Mouse (Mus musculus) intestine, embryonic 16.5 days (tissue): ENCODE data around the gene Capzb. TPM values are rescaled to one million over a fixed set of nuclear protein-coding genes. Genes with fewer than 3 reads are reported as not detected.

ENCODE experiments used
- ATAC-seq: fragments of 200-750 bp; cut with Nextera tagmentation; 2 replicates; pipeline ENCODE4 v1.8.0; 2017; ENCODE audit warnings: moderate TSS enrichment, moderate library complexity
- H3K27ac ChIP-seq: fragments of 300-500 bp; sonication (generic); 2 replicates; pipeline ENCODE4 v1.5.1; 2014; ENCODE audit warnings: mild to moderate bottlenecking, low read length
- H3K27me3 ChIP-seq: fragments of 300-500 bp; sonication (generic); replicated peaks from 2 replicates; pipeline ENCODE4 v1.6.1; 2014; ENCODE audit warnings: low read length, control low read depth, mixed read lengths; ENCODE audit not compliant: control insufficient read depth, insufficient read depth
- H3K36me3 ChIP-seq: fragments of 300-500 bp; sonication (generic); 2 replicates; pipeline ENCODE4 v1.6.1; 2014; ENCODE audit warnings: low read length, control low read depth; ENCODE audit not compliant: control insufficient read depth, insufficient read depth
- H3K4me1 ChIP-seq: fragments of 300-500 bp; sonication (generic); 2 replicates; pipeline ENCODE4 v1.6.1; 2014; ENCODE audit warnings: low read length, control low read depth, mixed read lengths; ENCODE audit not compliant: control insufficient read depth, insufficient read depth
- H3K4me2 ChIP-seq: fragments of 300-500 bp; sonication (generic); 2 replicates; pipeline ENCODE4 v1.6.1; 2014; ENCODE audit warnings: low read depth, low read length, control low read depth
- H3K4me3 ChIP-seq: fragments of 300-500 bp; sonication (generic); 2 replicates; pipeline ENCODE4 v1.5.1; 2014; ENCODE audit warnings: mild to moderate bottlenecking, low read length
- H3K9ac ChIP-seq: fragments of 300-500 bp; sonication (generic); 2 replicates; pipeline ENCODE4 v1.6.1; 2014; ENCODE audit warnings: low read depth, low read length
- H3K9me3 ChIP-seq: fragments of 300-500 bp; sonication (generic); 2 replicates; pipeline ENCODE4 v1.6.1; 2016; ENCODE audit warnings: low read length, control low read depth; ENCODE audit not compliant: control insufficient read depth
- WGBS: fragments of 180-500 bp; shearing (Covaris S2); extraction: QIAGEN DNeasy Blood & Tissue Kit; methylation state at CpG from one replicate; pipeline ENCODE4 v1.1.7; 2014; 5-methylcytosine and 5-hydroxymethylcytosine counted together
- polyA plus RNA-seq: library from polyadenylated mRNA; unstranded; fragments of >200 nt; fragmentation: Nextera tagmentation; extraction: Ambion mirVana; gene quantifications from 2 replicates; pipeline ENCODE4 v1.2.1, GENCODE M21; 2015

Capzb gene
- polyA plus RNA-seq, 1 experiment from 2014 or later: 454 TPM

DNA sequence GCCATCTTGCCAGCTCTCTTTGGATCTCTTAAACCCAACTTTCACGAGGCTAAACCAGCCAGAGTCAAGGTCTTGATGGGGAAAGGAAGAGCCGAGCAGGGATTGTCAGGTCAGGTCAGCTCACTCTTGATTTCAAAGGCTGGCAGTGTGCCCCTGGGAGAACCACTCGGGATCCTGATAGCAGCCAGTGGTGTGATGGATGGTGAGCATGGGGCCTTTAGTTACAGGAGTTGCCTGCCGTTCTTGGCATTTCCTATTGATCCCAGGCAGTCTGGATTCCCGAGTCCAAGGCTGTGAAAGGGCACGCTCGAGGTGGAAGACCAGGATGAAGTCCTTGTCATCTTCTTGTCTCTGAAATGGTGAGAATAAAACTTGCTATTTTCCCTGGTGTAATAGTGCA, 9.9 kb downstream of the Capzb start:
- no peak overlapping the region for H3K4me3 ChIP-seq
- no peak for ATAC-seq
- no peak overlapping the region for H3K9ac ChIP-seq
- no peaks in the 10 kb centered on the region for H3K27me3 ChIP-seq
- 51% methylated on average over 7 of the region's 7 CpGs for WGBS
- no peak overlapping the region for H3K4me2 ChIP-seq
- H3K9me3 ChIP-seq: no peaks in the 10 kb centered on the region
- no peak overlapping the region for H3K27ac ChIP-seq
- no peaks in the 10 kb centered on the region for H3K36me3 ChIP-seq
- peaks cover 59% of the 10 kb centered on the region for H3K4me1 ChIP-seq

GRCm38 (mm10) chr4:139203381-139203780, 10.7 kb downstream of the Capzb start:
- Histone ChIP-seq H3K4me3 (no peak overlapping the region), H3K27ac (no peak overlapping the region)
- 64% methylated on average over 2 of the region's 2 CpGs for WGBS

DNA sequence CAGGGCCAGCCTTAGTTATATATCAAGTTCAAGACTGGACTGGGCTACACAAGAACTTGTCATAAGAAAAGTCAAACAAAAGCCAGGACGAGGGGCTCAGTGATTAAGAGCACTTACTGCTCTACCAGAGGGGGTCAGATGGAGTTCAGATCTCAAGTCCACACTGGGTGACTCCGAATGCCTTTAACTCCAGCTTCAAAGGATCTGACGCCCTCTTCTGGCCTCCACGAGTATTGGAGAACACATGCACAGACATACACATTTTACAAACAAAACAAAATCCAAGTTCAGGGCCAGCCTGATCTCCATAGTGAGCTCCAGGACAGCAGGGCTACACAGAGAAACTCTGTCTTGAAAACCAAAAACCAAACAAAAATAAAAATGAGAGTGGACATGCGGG, 13.1 kb downstream of the Capzb start:
- no peaks in the 10 kb centered on the region for H3K9me3 ChIP-seq
- 43% methylated on average over 5 of the region's 5 CpGs for WGBS
- H3K27ac ChIP-seq: 0 out of 2 replicates have a peak overlapping the region, but pooled peaks have one; percentile 12
- H3K4me2 ChIP-seq: no peak overlapping the region
- ATAC-seq: no peak
- H3K36me3 ChIP-seq: no peaks in the 10 kb centered on the region; the same call in 1 of the 2 replicates
- no peak overlapping the region for H3K9ac ChIP-seq
- H3K4me3 ChIP-seq: no peak overlapping the region
- H3K27me3 ChIP-seq: no peaks in the 10 kb centered on the region
- H3K4me1 ChIP-seq: peaks cover 73% of the 10 kb centered on the region

More at GRCm38 (mm10) chr4:139203381-139203780, 10.7 kb downstream of the Capzb start:
- H3K4me1 ChIP-seq: peaks cover 61% of the 10 kb centered on the region
- no peak overlapping the region for H3K9ac ChIP-seq
- H3K9me3 ChIP-seq: no peaks in the 10 kb centered on the region
- H3K36me3 ChIP-seq: no peaks in the 10 kb centered on the region
- H3K27me3 ChIP-seq: no peaks in the 10 kb centered on the region
- no peak for ATAC-seq
- no peak overlapping the region for H3K4me2 ChIP-seq

DNA sequence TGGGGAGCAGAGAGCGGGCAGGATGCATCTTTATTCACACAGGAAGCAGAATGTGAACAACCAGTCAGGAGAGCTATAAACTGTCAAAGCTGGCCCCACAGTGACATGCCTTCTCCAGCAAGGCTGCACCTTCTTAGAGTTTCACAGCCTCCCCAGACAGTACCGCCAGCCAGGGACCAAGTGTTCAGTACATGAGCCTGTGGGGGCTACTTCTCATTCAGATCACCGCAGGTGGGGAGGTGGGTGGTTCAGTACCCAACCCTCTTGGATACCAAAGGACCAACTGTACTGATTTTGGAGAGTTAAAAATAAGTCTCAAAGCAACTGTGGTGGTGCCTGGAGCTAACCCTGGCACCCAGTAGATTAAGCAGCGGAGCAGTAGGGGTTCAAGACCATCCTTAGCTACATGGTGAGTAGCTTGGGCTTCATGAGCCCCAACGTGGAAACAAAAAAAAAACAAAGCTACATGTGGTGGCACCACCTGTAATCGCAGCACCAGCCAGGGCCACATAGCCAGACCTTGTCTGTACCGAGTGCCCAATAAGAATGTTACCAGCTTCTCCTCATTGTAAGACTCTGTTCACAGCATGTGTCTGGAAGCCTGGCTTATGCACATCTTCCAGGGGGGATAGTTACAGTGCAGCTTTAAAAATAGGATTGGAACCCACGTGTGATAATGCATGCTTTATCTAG, 13.8 kb downstream of the Capzb start:
- H3K4me1 ChIP-seq: peaks cover 73% of the 10 kb centered on the region
- H3K9ac ChIP-seq: no peak overlapping the region
- no peak overlapping the region for H3K4me2 ChIP-seq
- no peaks in the 10 kb centered on the region for H3K27me3 ChIP-seq
- no peaks in the 10 kb centered on the region for H3K9me3 ChIP-seq
- WGBS: 83% methylated on average over 8 of the region's 8 CpGs
- H3K36me3 ChIP-seq: no peaks in the 10 kb centered on the region; the same call in 1 of the 2 replicates
- H3K4me3 ChIP-seq: no peak overlapping the region
- H3K27ac ChIP-seq: 0 out of 2 replicates have a peak overlapping the region, but pooled peaks have one; percentile 12
- ATAC-seq: no peak

- peak overlapping the region; percentile 60 for H3K27ac ChIP-seq
- H3K4me3 ChIP-seq: no peak overlapping the region
- no peaks in the 10 kb centered on the region; the same call in 1 of the 2 replicates for H3K36me3 ChIP-seq
- no peak overlapping the region for H3K9ac ChIP-seq
- ATAC-seq: 0 out of 2 replicates have a peak, but pooled peaks have one; percentile 17
- peaks cover 80% of the 10 kb centered on the region for H3K4me1 ChIP-seq
- H3K9me3 ChIP-seq: no peaks in the 10 kb centered on the region
- no peak overlapping the region for H3K4me2 ChIP-seq
- H3K27me3 ChIP-seq: no peaks in the 10 kb centered on the region
- 52% methylated on average over 9 of the region's 9 CpGs for WGBS
Measured at GRCm38 (mm10) chr4:139208236-139209129, 15.8 kb downstream of the Capzb start.

GRCm38 (mm10) chr4:139209130-139209840, 16.6 kb downstream of the Capzb start:
- 0 out of 2 replicates have a peak, but pooled peaks have one; percentile 7 for ATAC-seq
- H3K4me1 ChIP-seq: peaks cover 81% of the 10 kb centered on the region

GRCm38 (mm10) chr4:139211975-139212831, 19.5 kb downstream of the Capzb start:
- H3K4me3 ChIP-seq: no peak overlapping the region
- no peaks in the 10 kb centered on the region for H3K27me3 ChIP-seq
- H3K4me1 ChIP-seq: peaks cover 73% of the 10 kb centered on the region
- 51% methylated on average over 17 of the region's 17 CpGs for WGBS
- peak overlapping the region; percentile 77 for H3K27ac ChIP-seq
- H3K4me2 ChIP-seq: peak overlapping the region; percentile 41
- H3K36me3 ChIP-seq: no peaks in the 10 kb centered on the region; the same call in 1 of the 2 replicates
- ATAC-seq: peak; percentile 86
- no peaks in the 10 kb centered on the region for H3K9me3 ChIP-seq
- peak overlapping the region; percentile 35; the same call in 1 of the 2 replicates for H3K9ac ChIP-seq

More at GRCm38 (mm10) chr4:139209130-139209840, 16.6 kb downstream of the Capzb start:
- H3K9me3 ChIP-seq: no peaks in the 10 kb centered on the region
- H3K27me3 ChIP-seq: no peaks in the 10 kb centered on the region
- H3K4me2 ChIP-seq: no peak overlapping the region
- H3K4me3 ChIP-seq: no peak overlapping the region
- H3K36me3 ChIP-seq: no peaks in the 10 kb centered on the region; the same call in 1 of the 2 replicates
- 64% methylated on average over 5 of the region's 5 CpGs for WGBS
- peak overlapping the region; percentile 60 for H3K27ac ChIP-seq
- H3K9ac ChIP-seq: no peak overlapping the region

- Histone ChIP-seq H3K27me3 (no peaks in the 10 kb centered on the region), H3K4me1 (peaks cover 67% of the 10 kb centered on the region), H3K9me3 (no peaks in the 10 kb centered on the region), H3K9ac (no peak overlapping the region), H3K36me3 (no peaks in the 10 kb centered on the region; the same call in 1 of the 2 replicates), H3K4me2 (no peak overlapping the region), H3K4me3 (no peak overlapping the region), H3K27ac (no peak overlapping the region)
- WGBS: 79% methylated on average over 10 of the region's 10 CpGs
- ATAC-seq: no peak
Measured at GRCm38 (mm10) chr4:139213086-139213485, 20.4 kb downstream of the Capzb start.
